Mouse (Mus musculus): ENCODE measurements around the gene Yaf2. TPM values are rescaled to one million over a fixed set of nuclear protein-coding genes. Genes with fewer than 3 reads are reported as not detected.
A peak's percentile ranks its signal among the peaks of the same experiment; 100 is the strongest.

Gene Yaf2
- total and polyA plus RNA-seq, 3 experiments: 24.4 to 50.0 (median 39.7) TPM

- Histone ChIP-seq H3K27me3 (ENCODE audit: insufficient read depth, low read length) (no peaks in the 10 kb centered on the region), H3K9me3 (replicated peaks) (no peaks in the 10 kb centered on the region), H3K4me1 (ENCODE audit: insufficient read depth, low read depth, low read length) (peaks cover 38% of the 10 kb centered on the region), H3K4me3 (ENCODE audit: low read depth, low read length) (no peak overlapping the region), H3K36me3 (replicated peaks) (peaks cover 46% of the 10 kb centered on the region)
- ATAC-seq (ENCODE audit: extremely low read depth, insufficient number of reproducible peaks, low FRiP score, poor library complexity, severe bottlenecking): no peak
- TF ChIP-seq CTCF (IDR thresholded peaks at IDR 0.05; ENCODE audit: low read depth, low read length) (no peak), TAL1 (conservative IDR thresholded peaks at IDR 0.05; ENCODE audit: low read depth, low read length) (no peak), GATA2 (IDR thresholded peaks at IDR 0.05; ENCODE audit: borderline replicate concordance, low read depth, low read length) (no peak), GATA1 (IDR thresholded peaks at IDR 0.05; ENCODE audit: borderline replicate concordance, low read length) (no peak), POLR2AphosphoS5 (IDR thresholded peaks at IDR 0.05; ENCODE audit: insufficient replicate concordance, low read depth, low read length) (no peak)
- DNase-seq (ENCODE audit: low spot score): no peak
Measured at GRCm38 (mm10) chr15:93270289-93270855, 66.4 kb downstream of the Yaf2 start.

GRCm38 (mm10) chr15:93269572-93269971 lies 67.2 kb downstream of the Yaf2 start:
- H3K9me3 ChIP-seq (replicated peaks): no peaks in the 10 kb centered on the region
- H3K36me3 ChIP-seq (replicated peaks): peaks cover 54% of the 10 kb centered on the region
- TF ChIP-seq CTCF (IDR thresholded peaks at IDR 0.05; ENCODE audit: low read depth, low read length) (no peak), POLR2AphosphoS5 (IDR thresholded peaks at IDR 0.05; ENCODE audit: insufficient replicate concordance, low read depth, low read length) (no peak), TAL1 (conservative IDR thresholded peaks at IDR 0.05; ENCODE audit: low read depth, low read length) (no peak), GATA2 (IDR thresholded peaks at IDR 0.05; ENCODE audit: borderline replicate concordance, low read depth, low read length) (no peak), GATA1 (IDR thresholded peaks at IDR 0.05; ENCODE audit: borderline replicate concordance, low read length) (no peak)
- H3K27me3 ChIP-seq (ENCODE audit: insufficient read depth, low read length): no peaks in the 10 kb centered on the region
- H3K4me3 ChIP-seq (ENCODE audit: low read depth, low read length): no peak overlapping the region
- no peak for ATAC-seq (ENCODE audit: extremely low read depth, insufficient number of reproducible peaks, low FRiP score, poor library complexity, severe bottlenecking)
- DNase-seq (ENCODE audit: low spot score): no peak
- H3K4me1 ChIP-seq (ENCODE audit: insufficient read depth, low read depth, low read length): peaks cover 42% of the 10 kb centered on the region

- no peak for TF ChIP-seq TAL1 (conservative IDR thresholded peaks at IDR 0.05; ENCODE audit: low read depth, low read length)
- TF ChIP-seq POLR2AphosphoS5 (IDR thresholded peaks at IDR 0.05; ENCODE audit: insufficient replicate concordance, low read depth, low read length): no peak
- TF ChIP-seq GATA1 (IDR thresholded peaks at IDR 0.05; ENCODE audit: borderline replicate concordance, low read length): no peak
- no peak for TF ChIP-seq CTCF (IDR thresholded peaks at IDR 0.05; ENCODE audit: low read depth, low read length)
- no peak for TF ChIP-seq GATA2 (IDR thresholded peaks at IDR 0.05; ENCODE audit: borderline replicate concordance, low read depth, low read length)
- H3K27me3 ChIP-seq (ENCODE audit: insufficient read depth, low read length): no peaks in the 10 kb centered on the region
- H3K4me3 ChIP-seq (ENCODE audit: low read depth, low read length): no peak overlapping the region
- peaks cover 66% of the 10 kb centered on the region for H3K36me3 ChIP-seq (replicated peaks)
- DNase-seq (ENCODE audit: low spot score) (no peak), ATAC-seq (ENCODE audit: extremely low read depth, insufficient number of reproducible peaks, low FRiP score, poor library complexity, severe bottlenecking) (0 out of 2 replicates have a peak, but pooled peaks have one; percentile 29)
- no peaks in the 10 kb centered on the region for H3K9me3 ChIP-seq (replicated peaks)
- H3K4me1 ChIP-seq (ENCODE audit: insufficient read depth, low read depth, low read length): peaks cover 32% of the 10 kb centered on the region
Measured at GRCm38 (mm10) chr15:93268001-93268400, 68.7 kb downstream of the Yaf2 start.

GRCm38 (mm10) chr15:93267479-93267878 lies 69.3 kb downstream of the Yaf2 start:
- peaks cover 27% of the 10 kb centered on the region for H3K4me1 ChIP-seq (ENCODE audit: insufficient read depth, low read depth, low read length)

GRCm38 (mm10) chr15:93266361-93266760 lies 70.4 kb downstream of the Yaf2 start:
- peaks cover 73% of the 10 kb centered on the region for H3K36me3 ChIP-seq (replicated peaks)
- H3K4me1 ChIP-seq (ENCODE audit: insufficient read depth, low read depth, low read length): peaks cover 25% of the 10 kb centered on the region
- H3K27me3 ChIP-seq (ENCODE audit: insufficient read depth, low read length): no peaks in the 10 kb centered on the region
- ATAC-seq (ENCODE audit: extremely low read depth, insufficient number of reproducible peaks, low FRiP score, poor library complexity, severe bottlenecking): no peak
- DNase-seq (ENCODE audit: low spot score): no peak
- no peak overlapping the region for H3K4me3 ChIP-seq (ENCODE audit: low read depth, low read length)
- no peak for TF ChIP-seq POLR2AphosphoS5 (IDR thresholded peaks at IDR 0.05; ENCODE audit: insufficient replicate concordance, low read depth, low read length)
- no peaks in the 10 kb centered on the region for H3K9me3 ChIP-seq (replicated peaks)

More at GRCm38 (mm10) chr15:93267479-93267878, 69.3 kb downstream of the Yaf2 start:
- Histone ChIP-seq H3K27me3 (ENCODE audit: insufficient read depth, low read length) (no peaks in the 10 kb centered on the region), H3K9me3 (replicated peaks) (no peaks in the 10 kb centered on the region), H3K4me3 (ENCODE audit: low read depth, low read length) (no peak overlapping the region), H3K36me3 (replicated peaks) (peaks cover 67% of the 10 kb centered on the region)
- ATAC-seq (ENCODE audit: extremely low read depth, insufficient number of reproducible peaks, low FRiP score, poor library complexity, severe bottlenecking): no peak
- TF ChIP-seq CTCF (IDR thresholded peaks at IDR 0.05; ENCODE audit: low read depth, low read length) (no peak), POLR2AphosphoS5 (IDR thresholded peaks at IDR 0.05; ENCODE audit: insufficient replicate concordance, low read depth, low read length) (no peak), TAL1 (conservative IDR thresholded peaks at IDR 0.05; ENCODE audit: low read depth, low read length) (no peak)
- DNase-seq (ENCODE audit: low spot score): no peak

GRCm38 (mm10) chr15:93265728-93266127 lies 71.0 kb downstream of the Yaf2 start:
- TF ChIP-seq GATA2 (IDR thresholded peaks at IDR 0.05; ENCODE audit: borderline replicate concordance, low read depth, low read length): no peak
- TF ChIP-seq CTCF (IDR thresholded peaks at IDR 0.05; ENCODE audit: low read depth, low read length): no peak
- no peak for TF ChIP-seq TAL1 (conservative IDR thresholded peaks at IDR 0.05; ENCODE audit: low read depth, low read length)
- TF ChIP-seq GATA1 (IDR thresholded peaks at IDR 0.05; ENCODE audit: borderline replicate concordance, low read length): no peak
- no peak for TF ChIP-seq POLR2AphosphoS5 (IDR thresholded peaks at IDR 0.05; ENCODE audit: insufficient replicate concordance, low read depth, low read length)
- H3K36me3 ChIP-seq (replicated peaks): peaks cover 76% of the 10 kb centered on the region
- ATAC-seq (ENCODE audit: extremely low read depth, insufficient number of reproducible peaks, low FRiP score, poor library complexity, severe bottlenecking): no peak

More at GRCm38 (mm10) chr15:93265728-93266127, 71.0 kb downstream of the Yaf2 start:
- H3K27me3 ChIP-seq (ENCODE audit: insufficient read depth, low read length): no peaks in the 10 kb centered on the region
- H3K4me3 ChIP-seq (ENCODE audit: low read depth, low read length): no peak overlapping the region
- no peaks in the 10 kb centered on the region for H3K9me3 ChIP-seq (replicated peaks)
- no peak for DNase-seq (ENCODE audit: low spot score)
- H3K4me1 ChIP-seq (ENCODE audit: insufficient read depth, low read depth, low read length): peaks cover 20% of the 10 kb centered on the region

Data from G1E (cell line).